Mouse (Mus musculus): ENCODE results near the gene Spns3. TPM values are rescaled to one million over a fixed set of nuclear protein-coding genes. Genes with fewer than 3 reads are reported as not detected.
A peak's percentile ranks its signal among the peaks of the same experiment; 100 is the strongest.

Gene Spns3
- polyA plus RNA-seq, 1 experiment = 15.4 TPM

GRCm38 (mm10) chr11:72535519-72535918 is 14.8 kb downstream of the Spns3 start:
- H3K4me1 ChIP-seq (replicated peaks; ENCODE audit: control insufficient read depth, insufficient read depth, low read length) = peaks cover 4% of the 10 kb centered on the region; the same call in 1 of the 2 replicates
- no peak for TF ChIP-seq CTCF (IDR thresholded peaks at IDR 0.05; ENCODE audit: borderline replicate concordance, control insufficient read depth, extremely low read depth, insufficient read depth, low read length, poor library complexity)
- TF ChIP-seq POLR2A (IDR thresholded peaks at IDR 0.05; ENCODE audit: control insufficient read depth, extremely low read depth, insufficient read depth, low read length, poor library complexity) = no peak
- no peaks in the 10 kb centered on the region for H3K36me3 ChIP-seq (ENCODE audit: control insufficient read depth, insufficient read depth, low read length)
- H3K27me3 ChIP-seq (ENCODE audit: control insufficient read depth, insufficient read depth, low read length) = no peaks in the 10 kb centered on the region
- H3K4me3 ChIP-seq (ENCODE audit: control insufficient read depth, insufficient read depth, low read length) = no peak overlapping the region
- WGBS = 96% methylated on average over 3 of the region's 3 CpGs
- DNase-seq = peak; percentile 54
- H3K27ac ChIP-seq (ENCODE audit: control insufficient read depth, insufficient read depth, low read length) = no peak overlapping the region

GRCm38 (mm10) chr11:72532890-72533289 is 17.4 kb downstream of the Spns3 start:
- Histone ChIP-seq H3K4me1 (replicated peaks; ENCODE audit: control insufficient read depth, insufficient read depth, low read length) (no peaks in the 10 kb centered on the region), H3K4me3 (ENCODE audit: control insufficient read depth, insufficient read depth, low read length) (no peak overlapping the region), H3K27ac (ENCODE audit: control insufficient read depth, insufficient read depth, low read length) (no peak overlapping the region), H3K36me3 (ENCODE audit: control insufficient read depth, insufficient read depth, low read length) (no peaks in the 10 kb centered on the region), H3K27me3 (ENCODE audit: control insufficient read depth, insufficient read depth, low read length) (no peaks in the 10 kb centered on the region)
- no peak for DNase-seq
- TF ChIP-seq POLR2A (IDR thresholded peaks at IDR 0.05; ENCODE audit: control insufficient read depth, extremely low read depth, insufficient read depth, low read length, poor library complexity) = no peak
- no peak for TF ChIP-seq CTCF (IDR thresholded peaks at IDR 0.05; ENCODE audit: borderline replicate concordance, control insufficient read depth, extremely low read depth, insufficient read depth, low read length, poor library complexity)
- WGBS = 90% methylated on average over 3 of the region's 3 CpGs

- no peak overlapping the region for H3K4me3 ChIP-seq (ENCODE audit: control insufficient read depth, insufficient read depth, low read length)
- DNase-seq = no peak
- H3K36me3 ChIP-seq (ENCODE audit: control insufficient read depth, insufficient read depth, low read length) = no peaks in the 10 kb centered on the region
- TF ChIP-seq POLR2A (IDR thresholded peaks at IDR 0.05; ENCODE audit: control insufficient read depth, extremely low read depth, insufficient read depth, low read length, poor library complexity) (no peak), CTCF (IDR thresholded peaks at IDR 0.05; ENCODE audit: borderline replicate concordance, control insufficient read depth, extremely low read depth, insufficient read depth, low read length, poor library complexity) (no peak)
- H3K27me3 ChIP-seq (ENCODE audit: control insufficient read depth, insufficient read depth, low read length) = no peaks in the 10 kb centered on the region
- 98% methylated on average over 1 of the region's 1 CpGs for WGBS
- H3K27ac ChIP-seq (ENCODE audit: control insufficient read depth, insufficient read depth, low read length) = no peak overlapping the region
- no peaks in the 10 kb centered on the region for H3K4me1 ChIP-seq (replicated peaks; ENCODE audit: control insufficient read depth, insufficient read depth, low read length)
These were observed 18.7 kb downstream of the Spns3 start for GRCm38 (mm10) chr11:72531632-72532031.

GRCm38 (mm10) chr11:72531144-72531543 is 19.2 kb downstream of the Spns3 start:
- Histone ChIP-seq H3K27me3 (ENCODE audit: control insufficient read depth, insufficient read depth, low read length) (no peaks in the 10 kb centered on the region), H3K36me3 (ENCODE audit: control insufficient read depth, insufficient read depth, low read length) (no peaks in the 10 kb centered on the region), H3K27ac (ENCODE audit: control insufficient read depth, insufficient read depth, low read length) (no peak overlapping the region), H3K4me3 (ENCODE audit: control insufficient read depth, insufficient read depth, low read length) (no peak overlapping the region), H3K4me1 (replicated peaks; ENCODE audit: control insufficient read depth, insufficient read depth, low read length) (no peaks in the 10 kb centered on the region)
- DNase-seq = no peak
- 90% methylated on average over 5 of the region's 5 CpGs for WGBS
- no peak for TF ChIP-seq POLR2A (IDR thresholded peaks at IDR 0.05; ENCODE audit: control insufficient read depth, extremely low read depth, insufficient read depth, low read length, poor library complexity)
- no peak for TF ChIP-seq CTCF (IDR thresholded peaks at IDR 0.05; ENCODE audit: borderline replicate concordance, control insufficient read depth, extremely low read depth, insufficient read depth, low read length, poor library complexity)

GRCm38 (mm10) chr11:72526190-72526589 is 24.1 kb downstream of the Spns3 start:
- no peak for DNase-seq
- 100% methylated on average over 4 of the region's 4 CpGs for WGBS
- no peak for TF ChIP-seq CTCF (IDR thresholded peaks at IDR 0.05; ENCODE audit: borderline replicate concordance, control insufficient read depth, extremely low read depth, insufficient read depth, low read length, poor library complexity)
- TF ChIP-seq POLR2A (IDR thresholded peaks at IDR 0.05; ENCODE audit: control insufficient read depth, extremely low read depth, insufficient read depth, low read length, poor library complexity) = no peak

GRCm38 (mm10) chr11:72523711-72524110 is 26.6 kb downstream of the Spns3 start:
- TF ChIP-seq CTCF (IDR thresholded peaks at IDR 0.05; ENCODE audit: borderline replicate concordance, control insufficient read depth, extremely low read depth, insufficient read depth, low read length, poor library complexity) = no peak
- no peak for TF ChIP-seq POLR2A (IDR thresholded peaks at IDR 0.05; ENCODE audit: control insufficient read depth, extremely low read depth, insufficient read depth, low read length, poor library complexity)
- DNase-seq = no peak
- H3K4me1 ChIP-seq (replicated peaks; ENCODE audit: control insufficient read depth, insufficient read depth, low read length) = no peaks in the 10 kb centered on the region
- WGBS = 87% methylated on average over 4 of the region's 4 CpGs
- no peak overlapping the region for H3K27ac ChIP-seq (ENCODE audit: control insufficient read depth, insufficient read depth, low read length)
- no peak overlapping the region for H3K4me3 ChIP-seq (ENCODE audit: control insufficient read depth, insufficient read depth, low read length)
- H3K27me3 ChIP-seq (ENCODE audit: control insufficient read depth, insufficient read depth, low read length) = no peaks in the 10 kb centered on the region
- no peaks in the 10 kb centered on the region for H3K36me3 ChIP-seq (ENCODE audit: control insufficient read depth, insufficient read depth, low read length)

More at GRCm38 (mm10) chr11:72526190-72526589, 24.1 kb downstream of the Spns3 start:
- Histone ChIP-seq H3K36me3 (ENCODE audit: control insufficient read depth, insufficient read depth, low read length) (no peaks in the 10 kb centered on the region), H3K27me3 (ENCODE audit: control insufficient read depth, insufficient read depth, low read length) (no peaks in the 10 kb centered on the region), H3K27ac (ENCODE audit: control insufficient read depth, insufficient read depth, low read length) (no peak overlapping the region), H3K4me3 (ENCODE audit: control insufficient read depth, insufficient read depth, low read length) (no peak overlapping the region), H3K4me1 (replicated peaks; ENCODE audit: control insufficient read depth, insufficient read depth, low read length) (no peaks in the 10 kb centered on the region)

- DNase-seq = no peak
These were observed 27.7 kb downstream of the Spns3 start for GRCm38 (mm10) chr11:72522616-72523041.

More at GRCm38 (mm10) chr11:72522616-72523041, 27.7 kb downstream of the Spns3 start:
- no peak overlapping the region for H3K4me3 ChIP-seq (ENCODE audit: control insufficient read depth, insufficient read depth, low read length)
- no peaks in the 10 kb centered on the region for H3K36me3 ChIP-seq (ENCODE audit: control insufficient read depth, insufficient read depth, low read length)
- H3K4me1 ChIP-seq (replicated peaks; ENCODE audit: control insufficient read depth, insufficient read depth, low read length) = no peaks in the 10 kb centered on the region
- no peak overlapping the region for H3K27ac ChIP-seq (ENCODE audit: control insufficient read depth, insufficient read depth, low read length)
- H3K27me3 ChIP-seq (ENCODE audit: control insufficient read depth, insufficient read depth, low read length) = no peaks in the 10 kb centered on the region
- TF ChIP-seq POLR2A (IDR thresholded peaks at IDR 0.05; ENCODE audit: control insufficient read depth, extremely low read depth, insufficient read depth, low read length, poor library complexity) (no peak), CTCF (IDR thresholded peaks at IDR 0.05; ENCODE audit: borderline replicate concordance, control insufficient read depth, extremely low read depth, insufficient read depth, low read length, poor library complexity) (no peak)
- 94% methylated on average over 5 of the region's 5 CpGs for WGBS
